Mouse (Mus musculus) embryonic facial prominence, embryonic 11.5 days (tissue): ENCODE measurements around the gene Syt16. TPM values are rescaled to one million over a fixed set of nuclear protein-coding genes. Genes with fewer than 3 reads are reported as not detected.

Experiments
- ATAC-seq: fragments of 200-750 bp; cut with Nextera tagmentation; replicated peaks from 2 replicates; pipeline ENCODE4 v1.8.0; 2017; ENCODE audit warnings: low read depth; ENCODE audit not compliant: insufficient number of reproducible peaks, low FRiP score, low TSS enrichment
- DNase-seq: peaks from one replicate; pipeline ENCODE4 v3.0.0-alpha.2; 2015; ENCODE audit warnings: low spot score
- H3K27ac ChIP-seq: fragments of 300-500 bp; sonication (generic); replicated peaks from 2 replicates; pipeline ENCODE4 v1.5.1; 2014; ENCODE audit warnings: mild to moderate bottlenecking, low read depth, low read length, control low read depth
- H3K27me3 ChIP-seq: fragments of 300-500 bp; sonication (generic); 2 replicates; pipeline ENCODE4 v1.6.1; 2014; ENCODE audit warnings: mild to moderate bottlenecking, low read length, moderate library complexity, mixed read lengths; ENCODE audit not compliant: control insufficient read depth, insufficient read depth
- H3K36me3 ChIP-seq: fragments of 300-500 bp; sonication (generic); replicated peaks from 2 replicates; pipeline ENCODE4 v1.6.1; 2014; ENCODE audit warnings: low read depth, mild to moderate bottlenecking, low read length, moderate library complexity, mixed read lengths; ENCODE audit not compliant: control insufficient read depth, insufficient read depth
- H3K4me1 ChIP-seq: fragments of 300-500 bp; sonication (generic); 2 replicates; pipeline ENCODE4 v1.6.1; 2014; ENCODE audit warnings: low read length, mixed read lengths; ENCODE audit not compliant: control insufficient read depth, insufficient read depth
- H3K4me2 ChIP-seq: fragments of 300-500 bp; sonication (generic); 2 replicates; pipeline ENCODE4 v1.6.1; 2014; ENCODE audit warnings: low read depth, mild to moderate bottlenecking, control low read depth, low read length, moderate library complexity
- H3K4me3 ChIP-seq: fragments of 300-500 bp; sonication (generic); 2 replicates; pipeline ENCODE4 v1.5.1; 2014; ENCODE audit warnings: low read depth, low read length, control low read depth
- H3K9ac ChIP-seq: fragments of 300-500 bp; sonication (generic); replicated peaks from 2 replicates; pipeline ENCODE4 v1.6.1; 2014; ENCODE audit warnings: mild to moderate bottlenecking, control low read depth, low read length
- H3K9me3 ChIP-seq: fragments of 300-500 bp; sonication (generic); replicated peaks from 2 replicates; pipeline ENCODE4 v1.6.1; 2016; ENCODE audit warnings: mild to moderate bottlenecking, low read length, inconsistent platforms, mixed read lengths; ENCODE audit not compliant: control insufficient read depth
- WGBS: fragments of 180-500 bp; shearing (Covaris S2); extraction: QIAGEN DNeasy Blood & Tissue Kit; methylation state at CpG from one replicate; pipeline ENCODE4 v1.1.7; 2014; 5-methylcytosine and 5-hydroxymethylcytosine counted together
- polyA plus RNA-seq: library from polyadenylated mRNA; unstranded; fragments of >200 nt; fragmentation: Nextera tagmentation; extraction: Ambion mirVana; gene quantifications from 2 replicates; pipeline ENCODE4 v1.2.1, GENCODE M21; 2014

Syt16 gene
- polyA plus RNA-seq, 1 experiment from 2014 or later = 5.2 TPM

DNA sequence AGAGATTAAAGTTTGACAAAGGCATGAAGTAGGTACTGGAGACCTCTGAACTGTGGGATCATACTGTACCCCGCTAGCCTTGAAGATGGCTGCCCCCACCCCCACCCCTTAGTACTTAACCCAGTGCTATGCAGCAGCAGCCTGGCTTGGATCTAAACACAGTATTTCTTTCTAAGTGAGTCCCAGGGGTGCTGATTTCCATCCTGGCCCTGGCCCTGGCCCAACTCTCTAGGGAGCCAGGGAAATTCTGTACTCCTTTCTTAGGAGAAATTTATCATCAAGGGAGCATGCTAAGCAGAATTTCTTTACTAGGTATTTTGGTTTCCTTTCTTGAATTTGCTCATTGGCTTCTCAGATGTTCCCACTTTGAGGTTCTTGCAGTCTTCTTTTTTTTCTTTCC is 285.4 kb downstream of the Syt16 start:
- Histone ChIP-seq H3K4me3 (no peak overlapping the region), H3K27ac (no peak overlapping the region), H3K9me3 (no peaks in the 10 kb centered on the region), H3K9ac (no peak overlapping the region), H3K4me1 (no peaks in the 10 kb centered on the region), H3K4me2 (no peak overlapping the region), H3K27me3 (peaks cover 7% of the 10 kb centered on the region; the same call in 1 of the 2 replicates), H3K36me3 (no peaks in the 10 kb centered on the region)
- DNase-seq = no peak
- no peak for ATAC-seq
- 89% methylated on average over 1 of the region's 1 CpGs for WGBS

DNA sequence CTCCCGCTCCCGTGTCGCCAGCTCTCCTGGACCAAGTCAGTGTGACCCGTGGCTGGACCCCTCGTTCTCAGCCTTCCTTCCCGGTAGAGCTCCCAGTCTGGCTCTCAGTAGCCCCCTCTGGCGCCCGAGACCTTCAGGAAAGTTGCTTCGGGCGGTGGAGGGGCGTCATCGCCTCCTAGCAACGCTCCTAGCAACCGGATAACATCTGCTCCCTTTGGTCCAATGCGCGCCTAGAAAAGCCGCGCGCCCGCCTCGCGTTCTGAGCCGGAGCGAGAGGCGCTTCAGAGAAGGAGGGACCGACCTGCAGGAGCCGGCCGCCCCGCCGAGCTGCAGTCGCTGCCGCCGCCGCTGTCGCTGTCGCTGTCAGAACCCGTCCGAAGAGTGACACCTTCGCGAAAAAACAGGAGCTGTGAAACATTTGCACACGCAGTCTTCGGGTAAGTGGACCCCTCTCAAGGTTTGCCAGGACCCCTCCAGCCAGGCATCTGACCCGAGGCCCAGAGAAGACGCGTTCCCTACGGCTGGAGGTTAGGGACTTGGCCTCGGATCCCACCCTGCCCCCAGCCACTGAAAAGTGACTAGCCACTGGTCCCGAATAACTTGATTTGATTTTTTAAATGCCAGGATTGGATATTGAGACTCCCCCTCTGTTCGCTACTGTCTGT is 286.7 kb downstream of the Syt16 start:
- peak; percentile 97 for ATAC-seq
- peaks cover 7% of the 10 kb centered on the region; the same call in 1 of the 2 replicates for H3K27me3 ChIP-seq
- peak; percentile 97 for DNase-seq
- no peak overlapping the region; the same call in 1 of the 2 replicates for H3K9ac ChIP-seq
- peak overlapping the region; percentile 34 for H3K4me3 ChIP-seq
- peak overlapping the region; percentile 72 for H3K4me2 ChIP-seq
- H3K27ac ChIP-seq = no peak overlapping the region
- WGBS = under 1% methylated on average over 41 of the region's 49 CpGs
- H3K4me1 ChIP-seq = no peaks in the 10 kb centered on the region
- no peaks in the 10 kb centered on the region for H3K9me3 ChIP-seq
- no peaks in the 10 kb centered on the region for H3K36me3 ChIP-seq

- H3K36me3 ChIP-seq = no peaks in the 10 kb centered on the region
- 5% methylated on average over 11 of the region's 11 CpGs for WGBS
Measured at GRCm38 (mm10) chr12:74284685-74285054, 287.2 kb downstream of the Syt16 start.

GRCm38 (mm10) chr12:74290983-74291382 is 293.5 kb downstream of the Syt16 start:
- no peak overlapping the region for H3K4me3 ChIP-seq
- H3K36me3 ChIP-seq = no peaks in the 10 kb centered on the region
- DNase-seq (no peak), ATAC-seq (no peak)
- WGBS = 83% methylated on average over 4 of the region's 4 CpGs
- no peaks in the 10 kb centered on the region for H3K4me1 ChIP-seq
- no peaks in the 10 kb centered on the region for H3K27me3 ChIP-seq
- H3K4me2 ChIP-seq = no peak overlapping the region
- no peaks in the 10 kb centered on the region for H3K9me3 ChIP-seq
- no peak overlapping the region for H3K9ac ChIP-seq
- H3K27ac ChIP-seq = no peak overlapping the region

More at GRCm38 (mm10) chr12:74284685-74285054, 287.2 kb downstream of the Syt16 start:
- no peak overlapping the region; the same call in 1 of the 2 replicates for H3K9ac ChIP-seq
- no peak for ATAC-seq
- peak; percentile 9 for DNase-seq
- peaks cover 7% of the 10 kb centered on the region; the same call in 1 of the 2 replicates for H3K27me3 ChIP-seq
- peak overlapping the region; percentile 72 for H3K4me2 ChIP-seq
- no peaks in the 10 kb centered on the region for H3K4me1 ChIP-seq
- H3K27ac ChIP-seq = no peak overlapping the region
- H3K4me3 ChIP-seq = peak overlapping the region; percentile 34
- no peaks in the 10 kb centered on the region for H3K9me3 ChIP-seq

GRCm38 (mm10) chr12:74293624-74294023 is 296.2 kb downstream of the Syt16 start:
- WGBS = 5% methylated on average over 4 of the region's 4 CpGs

GRCm38 (mm10) chr12:74296374-74296773 is 298.9 kb downstream of the Syt16 start:
- no peaks in the 10 kb centered on the region for H3K36me3 ChIP-seq
- H3K27me3 ChIP-seq = no peaks in the 10 kb centered on the region
- ATAC-seq = no peak
- H3K4me3 ChIP-seq = no peak overlapping the region
- WGBS = 41% methylated on average over 5 of the region's 5 CpGs
- no peak overlapping the region for H3K27ac ChIP-seq
- H3K4me1 ChIP-seq = no peaks in the 10 kb centered on the region
- DNase-seq = no peak
- H3K4me2 ChIP-seq = no peak overlapping the region
- H3K9ac ChIP-seq = no peak overlapping the region
- H3K9me3 ChIP-seq = no peaks in the 10 kb centered on the region

More at GRCm38 (mm10) chr12:74293624-74294023, 296.2 kb downstream of the Syt16 start:
- Histone ChIP-seq H3K4me2 (no peak overlapping the region), H3K4me1 (no peaks in the 10 kb centered on the region), H3K27ac (no peak overlapping the region), H3K27me3 (no peaks in the 10 kb centered on the region), H3K4me3 (no peak overlapping the region), H3K9me3 (no peaks in the 10 kb centered on the region), H3K9ac (no peak overlapping the region), H3K36me3 (no peaks in the 10 kb centered on the region)
- peak; percentile 69 for DNase-seq
- ATAC-seq = no peak

- Histone ChIP-seq H3K9ac (no peak overlapping the region), H3K27ac (no peak overlapping the region), H3K4me1 (no peaks in the 10 kb centered on the region), H3K27me3 (no peaks in the 10 kb centered on the region), H3K9me3 (no peaks in the 10 kb centered on the region), H3K36me3 (no peaks in the 10 kb centered on the region), H3K4me2 (no peak overlapping the region), H3K4me3 (no peak overlapping the region)
- 92% methylated on average over 6 of the region's 6 CpGs for WGBS
- no peak for ATAC-seq
- DNase-seq = no peak
Measured at GRCm38 (mm10) chr12:74301559-74301958, 304.1 kb downstream of the Syt16 start.

DNA sequence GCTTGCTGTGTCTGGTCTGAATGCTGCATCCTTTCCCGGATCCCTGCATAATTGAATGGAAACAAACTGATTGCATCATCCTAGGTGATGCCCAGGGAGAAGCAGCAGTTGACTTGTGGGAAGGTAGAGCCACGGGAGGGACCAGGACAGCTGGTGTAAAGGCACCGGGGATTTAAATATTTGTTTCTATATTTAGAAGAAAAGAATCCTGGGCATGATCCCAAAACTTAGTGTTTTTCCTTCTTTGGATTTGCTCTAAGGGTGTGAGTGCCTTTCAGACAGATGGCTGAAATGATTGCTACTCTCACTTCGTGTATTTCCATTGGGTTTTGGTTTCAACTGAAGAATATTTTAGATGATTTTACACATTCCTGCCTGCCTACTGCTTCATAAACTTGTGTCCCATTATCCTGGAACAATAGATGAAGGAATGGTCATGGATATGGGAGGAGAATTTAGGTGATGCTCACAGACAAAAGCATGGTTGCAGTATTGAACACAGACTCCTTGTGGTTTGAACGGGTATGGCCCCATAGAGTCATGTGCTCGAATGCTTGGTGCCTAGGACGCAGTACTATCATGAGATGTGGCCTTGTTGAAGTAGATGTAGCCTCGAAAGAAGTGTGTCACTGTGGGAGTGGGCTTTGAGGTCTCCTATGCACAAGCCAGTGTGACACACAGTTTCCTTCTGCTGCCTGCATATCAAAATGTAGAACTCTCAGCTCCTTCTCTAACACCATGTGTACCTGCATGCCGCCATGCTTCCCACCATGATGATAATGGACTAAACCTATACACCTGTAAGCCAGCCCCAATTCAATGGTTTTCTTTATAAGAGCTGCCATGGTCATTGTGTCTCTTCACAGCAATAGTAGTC is 306.2 kb downstream of the Syt16 start:
- Histone ChIP-seq H3K9me3 (no peaks in the 10 kb centered on the region), H3K36me3 (no peaks in the 10 kb centered on the region), H3K4me1 (no peaks in the 10 kb centered on the region), H3K27me3 (no peaks in the 10 kb centered on the region), H3K9ac (no peak overlapping the region), H3K4me3 (no peak overlapping the region), H3K27ac (no peak overlapping the region), H3K4me2 (no peak overlapping the region)
- 82% methylated on average over 9 of the region's 9 CpGs for WGBS
- no peak for DNase-seq
- no peak for ATAC-seq
